25 mouse cellular contexts compared by ENCODE assay signal in genomic region chr2:130211581-130211980, GRCm38 (mm10). TPM values are rescaled to one million over a fixed set of nuclear protein-coding genes. Genes with fewer than 3 reads are reported as not detected.
A peak's percentile ranks its signal among the peaks of the same experiment; 100 is the strongest.
DNase-seq lines count a peak whose midpoint lies in the region; ATAC-seq lines count a peak whose summit lies in the region.
"Had no signal": no experiment of that assay in that cellular context is flagged by ENCODE, and none has a peak within 500 bp of the region (broad histone marks: within the 10 kb centered on the region; RNA-seq: fewer than 3 reads in every experiment).

No protein-coding gene starts in this region.

- no peak for ATAC-seq in heart, embryonic 12.5 days (ENCODE audit: insufficient number of reproducible peaks, low FRiP score)
- no peak for ATAC-seq in monocyte, adult 5-6 weeks (replicated peaks; ENCODE audit: insufficient number of reproducible peaks, low FRiP score, low TSS enrichment, poor library complexity, severe bottlenecking)
- ATAC-seq: forebrain, postnatal 0 days had no signal

- no peak overlapping the region for H3K9ac ChIP-seq in heart, embryonic 12.5 days
- H3K9ac ChIP-seq: embryonic facial prominence, embryonic 13.5 days; forebrain, embryonic 12.5 days; forebrain, postnatal 0 days; hindbrain, embryonic 14.5 days had no signal

- DNase-seq in heart, adult 11 months: peak; percentile 71
- DNase-seq in right cerebral cortex, adult 18-20 months: peak; percentile 7
- no peak for DNase-seq in right cerebral cortex, postnatal 4 days
- DNase-seq in layer of hippocampus, postnatal 14 days (ENCODE audit: low spot score in 2 of 2): peak; percentile 6 to 21
- DNase-seq in gastrocnemius, postnatal 14 days: no peak
- DNase-seq: adrenal gland, postnatal 10 days; cerebellum, adult 18-20 months; cerebellum, adult 9-11 months; cerebellum, postnatal 36 days; forebrain, postnatal 0 days; heart, adult 2 months had no signal

- 75% methylated on average over 2 of the region's 2 CpGs for WGBS in heart, embryonic 12.5 days

- no peaks in the 10 kb centered on the region for H3K4me1 ChIP-seq in heart, embryonic 12.5 days (replicated peaks)
- H3K4me1 ChIP-seq: embryonic facial prominence, embryonic 13.5 days; hindbrain, embryonic 10.5 days had no signal

- no peaks in the 10 kb centered on the region for H3K27me3 ChIP-seq in heart, embryonic 12.5 days (replicated peaks)
- H3K27me3 ChIP-seq: embryonic facial prominence, embryonic 13.5 days had no signal

- H3K36me3 ChIP-seq in heart, embryonic 12.5 days: no peaks in the 10 kb centered on the region
- H3K36me3 ChIP-seq: embryonic facial prominence, embryonic 13.5 days; forebrain, embryonic 12.5 days; hindbrain, embryonic 10.5 days had no signal

- H3K9me3 ChIP-seq in heart, embryonic 12.5 days (replicated peaks): no peaks in the 10 kb centered on the region
- H3K9me3 ChIP-seq: embryonic facial prominence, embryonic 13.5 days; forebrain, embryonic 12.5 days; hindbrain, embryonic 10.5 days had no signal

- H3K27ac ChIP-seq in heart, embryonic 12.5 days (ENCODE audit: poor library complexity, severe bottlenecking): no peak overlapping the region
- H3K27ac ChIP-seq: embryonic facial prominence, embryonic 13.5 days; forebrain, embryonic 12.5 days; heart, adult 2 months; hindbrain, embryonic 10.5 days; hindbrain, embryonic 14.5 days had no signal

- no peak overlapping the region for H3K4me2 ChIP-seq in heart, embryonic 12.5 days
- H3K4me2 ChIP-seq: embryonic facial prominence, embryonic 13.5 days; forebrain, embryonic 12.5 days; heart, embryonic 11.5 days; hindbrain, embryonic 14.5 days had no signal

- intact Hi-C loops in gastrocnemius, postnatal 14 days (cut with DNase I; ENCODE audit: low total_unique reads): no loop called here

- no peak overlapping the region for H3K4me3 ChIP-seq in heart, embryonic 12.5 days
- H3K4me3 ChIP-seq: embryonic facial prominence, embryonic 13.5 days; forebrain, embryonic 12.5 days; heart, adult 2 months; hindbrain, embryonic 10.5 days had no signal

RNA-seq across cellular contexts. Expression of gene Tmc2, which starts 16.6 kb away (rescaled TPM):
- polyA plus RNA-seq in heart, embryonic 12.5 days (2016; fragmentation: Nextera tagmentation; extraction: Ambion mirVana): not detected in 2 replicates
- total RNA-seq in layer of hippocampus, postnatal 14 days (2021): not detected
- total RNA-seq in gastrocnemius, postnatal 14 days (2021): not detected
- not detected in 3 replicates for total RNA-seq in monocyte, adult 5-6 weeks (2017)
- total RNA-seq: adrenal gland, postnatal 10 days; adrenal gland, postnatal 4 days; forebrain, postnatal 0 days; gastrocnemius, adult 8-10 months; gastrocnemius, postnatal 4 days; heart, adult 2 months; heart, postnatal 25 days; MEL had no signal
- polyA plus RNA-seq: C2C12; embryonic facial prominence, embryonic 13.5 days; forebrain, embryonic 12.5 days; forebrain, postnatal 0 days; heart, adult 2 months; heart, embryonic 11.5 days; heart, embryonic 16.5 days; hindbrain, embryonic 10.5 days; hindbrain, embryonic 14.5 days had no signal

RNA-seq across cellular contexts. Expression of gene Snrpb, which starts 32.4 kb away (rescaled TPM):
- 386 and 401 TPM in 2 replicates for polyA plus RNA-seq in heart, embryonic 12.5 days (2016; fragmentation: Nextera tagmentation; extraction: Ambion mirVana)
- total RNA-seq in layer of hippocampus, postnatal 14 days (2021): 100 to 1,000 TPM; 102 TPM
- 100 to 1,000 TPM; 122 to 127 TPM for total RNA-seq in gastrocnemius, postnatal 14 days (2021)
- total RNA-seq in monocyte, adult 5-6 weeks (2017): 172 to 203 TPM (median 176 TPM) in 3 replicates

Comparison
In these comparisons a context has a peak if more than half of its experiments do, and no peak if none do; other contexts are left out.
1. DNase-seq: peak in heart, adult 11 months (single experiment), right cerebral cortex, adult 18-20 months (single experiment) and layer of hippocampus, postnatal 14 days (2 of 2); none in right cerebral cortex, postnatal 4 days (single experiment) and gastrocnemius, postnatal 14 days (single experiment).